31 mouse cellular contexts compared by ENCODE assay signal in genomic region chr14:73107952-73108351, GRCm38 (mm10). TPM values are rescaled to one million over a fixed set of nuclear protein-coding genes. Genes with fewer than 3 reads are reported as not detected.
DNase-seq lines count a peak whose midpoint lies in the region; ATAC-seq and TF ChIP-seq lines count a peak whose summit lies in the region.
"Had no signal": no experiment of that assay in that cellular context is flagged by ENCODE, and none has a peak within 500 bp of the region (broad histone marks: within the 10 kb centered on the region; RNA-seq: fewer than 3 reads in every experiment).

No protein-coding gene starts in this region.

- H3K79me2 ChIP-seq in MEL (ENCODE audit: control insufficient read depth, insufficient read depth, low read length, poor library complexity): no peaks in the 10 kb centered on the region

- H3K4me2 ChIP-seq in midbrain, embryonic 11.5 days: no peak overlapping the region
- H3K4me2 ChIP-seq in midbrain, embryonic 13.5 days (replicated peaks): no peak overlapping the region
- H3K4me2 ChIP-seq in intestine, postnatal 0 days (replicated peaks; ENCODE audit: low read depth): peak overlapping the region; percentile 48; the same call in 1 of the 2 replicates
- H3K4me2 ChIP-seq in stomach, postnatal 0 days (replicated peaks; ENCODE audit: low read depth): no peak overlapping the region
- H3K4me2 ChIP-seq: forebrain, embryonic 12.5 days; heart, embryonic 11.5 days; hindbrain, embryonic 12.5 days; midbrain, embryonic 15.5 days had no signal

- no peak for TF ChIP-seq POLR2A in MEL (IDR thresholded peaks at IDR 0.05; ENCODE audit: control insufficient read depth in 1 of 2, insufficient read depth in 1 of 2, low read depth in 1 of 2, low read length in 2 of 2, poor library complexity in 1 of 2)

- 91% methylated on average over 6 of the region's 6 CpGs for WGBS in midbrain, embryonic 11.5 days
- 93% methylated on average over 6 of the region's 6 CpGs for WGBS in midbrain, embryonic 13.5 days
- 82% methylated on average over 6 of the region's 6 CpGs for WGBS in intestine, postnatal 0 days
- WGBS in stomach, postnatal 0 days: 84% methylated on average over 6 of the region's 6 CpGs

- peak; percentile 37 to 54; a peak in 3 of 4 replicates for TF ChIP-seq EP300 in MEL (IDR thresholded peaks at IDR 0.05; ENCODE audit: low read depth in 1 of 2, low read length in 2 of 2)
- no peak for TF ChIP-seq EP300 in stomach, postnatal 0 days (optimal IDR thresholded peaks at IDR 0.05)

- H3K9ac ChIP-seq in midbrain, embryonic 11.5 days (ENCODE audit: low read length): no peak overlapping the region
- no peak overlapping the region for H3K9ac ChIP-seq in midbrain, embryonic 13.5 days (replicated peaks)
- no peak overlapping the region for H3K9ac ChIP-seq in MEL (ENCODE audit: control insufficient read depth, low read depth, low read length, poor library complexity, severe bottlenecking)
- H3K9ac ChIP-seq in intestine, postnatal 0 days (ENCODE audit: low read depth, low read length): no peak overlapping the region
- H3K9ac ChIP-seq in stomach, postnatal 0 days (ENCODE audit: low read length): no peak overlapping the region
- H3K9ac ChIP-seq: embryonic facial prominence, embryonic 15.5 days; forebrain, embryonic 12.5 days; forebrain, postnatal 0 days; hindbrain, embryonic 12.5 days; liver, embryonic 15.5 days; midbrain, embryonic 15.5 days had no signal

- ATAC-seq in midbrain, embryonic 11.5 days (ENCODE audit: low FRiP score): no peak
- no peak for ATAC-seq in midbrain, embryonic 13.5 days
- no peak for ATAC-seq in intestine, postnatal 0 days
- ATAC-seq in stomach, postnatal 0 days (ENCODE audit: low FRiP score, low TSS enrichment): no peak
- ATAC-seq: activated CD4-positive, CD25-positive, alpha-beta regulatory T cell, adult 4 months; CD4-positive, CD25-positive, alpha-beta regulatory T cell, adult 4 months; forebrain, postnatal 0 days; hindbrain, postnatal 0 days had no signal

- no peak for TF ChIP-seq RAD21 in MEL (IDR thresholded peaks at IDR 0.05; ENCODE audit: low read depth, low read length)

- TF ChIP-seq CTCF in MEL (IDR thresholded peaks at IDR 0.05 in 2 of 3, conservative IDR thresholded peaks at IDR 0.05 in 1 of 3; ENCODE audit: control insufficient read depth in 1 of 3, insufficient read depth in 1 of 3, low read depth in 2 of 3, low read length in 3 of 3, poor library complexity in 1 of 3, severe bottlenecking in 1 of 3): no peak
- TF ChIP-seq CTCF in intestine, postnatal 0 days (IDR thresholded peaks at IDR 0.05; ENCODE audit: low read depth): no peak
- no peak for TF ChIP-seq CTCF in stomach, postnatal 0 days (IDR thresholded peaks at IDR 0.05; ENCODE audit: low read depth)

- H3K36me3 ChIP-seq in midbrain, embryonic 11.5 days (ENCODE audit: control insufficient read depth, insufficient read depth, low read length): no peaks in the 10 kb centered on the region
- H3K36me3 ChIP-seq in midbrain, embryonic 13.5 days: no peaks in the 10 kb centered on the region
- H3K36me3 ChIP-seq in MEL (ENCODE audit: control insufficient read depth in 1 of 2, insufficient read depth in 2 of 2, low read length in 2 of 2): peaks cover 0 to 36% of the 10 kb centered on the region in 2 experiments; a peak in 2 of 4 replicates
- H3K36me3 ChIP-seq in intestine, postnatal 0 days (ENCODE audit: control insufficient read depth, insufficient read depth): no peaks in the 10 kb centered on the region
- H3K36me3 ChIP-seq in stomach, postnatal 0 days (ENCODE audit: control insufficient read depth, insufficient read depth, low read length): no peaks in the 10 kb centered on the region
- H3K36me3 ChIP-seq: embryonic facial prominence, embryonic 10.5 days; embryonic facial prominence, embryonic 15.5 days; forebrain, embryonic 12.5 days; hindbrain, embryonic 12.5 days; liver, embryonic 15.5 days; midbrain, embryonic 15.5 days had no signal

- no peaks in the 10 kb centered on the region for H3K9me3 ChIP-seq in midbrain, embryonic 11.5 days (ENCODE audit: control insufficient read depth, low read length)
- no peaks in the 10 kb centered on the region for H3K9me3 ChIP-seq in midbrain, embryonic 13.5 days
- H3K9me3 ChIP-seq in MEL (replicated peaks; ENCODE audit: insufficient read depth, low read length): no peaks in the 10 kb centered on the region
- no peaks in the 10 kb centered on the region for H3K9me3 ChIP-seq in intestine, postnatal 0 days (ENCODE audit: control insufficient read depth)
- H3K9me3 ChIP-seq in stomach, postnatal 0 days (ENCODE audit: control insufficient read depth, low read length): no peaks in the 10 kb centered on the region
- H3K9me3 ChIP-seq: embryonic facial prominence, embryonic 10.5 days; embryonic facial prominence, embryonic 15.5 days; forebrain, embryonic 12.5 days; hindbrain, embryonic 12.5 days; liver, embryonic 15.5 days; megakaryocyte, embryonic 14.5 days; midbrain, embryonic 15.5 days had no signal

- DNase-seq in midbrain, embryonic 11.5 days (ENCODE audit: low spot score, missing footprints): peak; percentile 49
- peak; percentile 38 for DNase-seq in MEL (ENCODE audit: low read depth, low spot score)
- no peak for DNase-seq in stomach, postnatal 0 days (ENCODE audit: low spot score)
- DNase-seq in ovary, postnatal 14 days (ENCODE audit: low spot score): no peak
- no peak for DNase-seq in embryo, embryonic 10 days (ENCODE audit: low spot score)
- DNase-seq: adrenal gland, adult 2 months; adrenal gland, postnatal 36 days; cerebellum, adult 2 months; cerebellum, postnatal 14 days; forebrain, postnatal 0 days; gastrocnemius, postnatal 10 days; heart, postnatal 36 days; kidney, adult 18-20 months; kidney, postnatal 10 days; liver; thymus, adult 18-20 months; thymus, postnatal 4 days had no signal

- no peak overlapping the region for H3K27ac ChIP-seq in midbrain, embryonic 11.5 days (ENCODE audit: low read depth, low read length)
- no peak overlapping the region for H3K27ac ChIP-seq in midbrain, embryonic 13.5 days
- peak overlapping the region; percentile 15; the same call in 1 of the 2 replicates for H3K27ac ChIP-seq in MEL (ENCODE audit: control insufficient read depth, low read depth, low read length)
- H3K27ac ChIP-seq in intestine, postnatal 0 days (ENCODE audit: low read depth, low read length): peak overlapping the region; percentile 94
- H3K27ac ChIP-seq in stomach, postnatal 0 days (replicated peaks): peak overlapping the region; percentile 84; the same call in 1 of the 2 replicates
- H3K27ac ChIP-seq: embryonic facial prominence, embryonic 10.5 days; forebrain, embryonic 12.5 days; hindbrain, embryonic 12.5 days; hindbrain, postnatal 0 days; liver, embryonic 15.5 days; midbrain, embryonic 15.5 days had no signal

- H3K4me1 ChIP-seq in midbrain, embryonic 11.5 days (ENCODE audit: control insufficient read depth, insufficient read depth, low read length): no peaks in the 10 kb centered on the region
- peaks cover 9% of the 10 kb centered on the region; the same call in 1 of the 2 replicates for H3K4me1 ChIP-seq in midbrain, embryonic 13.5 days (replicated peaks)
- peaks cover 11 to 46% of the 10 kb centered on the region in 2 experiments for H3K4me1 ChIP-seq in MEL (ENCODE audit: control insufficient read depth in 1 of 2, insufficient read depth in 2 of 2, low read length in 2 of 2)
- H3K4me1 ChIP-seq in intestine, postnatal 0 days (replicated peaks; ENCODE audit: control insufficient read depth, insufficient read depth, low read length): peaks cover 22% of the 10 kb centered on the region; the same call in 1 of the 2 replicates
- H3K4me1 ChIP-seq in stomach, postnatal 0 days (replicated peaks; ENCODE audit: control insufficient read depth, insufficient read depth): no peaks in the 10 kb centered on the region
- H3K4me1 ChIP-seq: hindbrain, embryonic 12.5 days; midbrain, embryonic 15.5 days had no signal

- no peaks in the 10 kb centered on the region for H3K27me3 ChIP-seq in midbrain, embryonic 11.5 days (ENCODE audit: control insufficient read depth, insufficient read depth, low read length)
- H3K27me3 ChIP-seq in midbrain, embryonic 13.5 days: no peaks in the 10 kb centered on the region
- H3K27me3 ChIP-seq in MEL (ENCODE audit: control insufficient read depth in 1 of 2, insufficient read depth in 2 of 2, low read length in 2 of 2): no peaks in the 10 kb centered on the region
- no peaks in the 10 kb centered on the region for H3K27me3 ChIP-seq in intestine, postnatal 0 days (replicated peaks; ENCODE audit: control insufficient read depth, insufficient read depth, low read length)
- no peaks in the 10 kb centered on the region for H3K27me3 ChIP-seq in stomach, postnatal 0 days (ENCODE audit: control insufficient read depth, insufficient read depth, low read length)
- H3K27me3 ChIP-seq: embryonic facial prominence, embryonic 15.5 days; forebrain, embryonic 12.5 days; hindbrain, embryonic 12.5 days; liver, embryonic 15.5 days; megakaryocyte, embryonic 14.5 days; midbrain, embryonic 15.5 days had no signal

- H3K4me3 ChIP-seq in midbrain, embryonic 11.5 days (ENCODE audit: low read depth, low read length): no peak overlapping the region
- H3K4me3 ChIP-seq in midbrain, embryonic 13.5 days (replicated peaks): no peak overlapping the region
- peak overlapping the region in 1 of 2 experiments; percentile 51; a peak in 3 of 4 replicates for H3K4me3 ChIP-seq in MEL (ENCODE audit: control insufficient read depth in 1 of 2, insufficient read depth in 1 of 2, low read depth in 2 of 2, low read length in 2 of 2)
- H3K4me3 ChIP-seq in intestine, postnatal 0 days (ENCODE audit: low read depth, low read length): no peak overlapping the region
- no peak overlapping the region for H3K4me3 ChIP-seq in stomach, postnatal 0 days (ENCODE audit: low read depth, low read length)
- H3K4me3 ChIP-seq: embryonic facial prominence, embryonic 10.5 days; embryonic facial prominence, embryonic 15.5 days; forebrain, embryonic 12.5 days; hindbrain, embryonic 12.5 days; liver, embryonic 15.5 days; megakaryocyte, embryonic 14.5 days; midbrain, embryonic 15.5 days had no signal

RNA-seq across cellular contexts. Expression of gene Rcbtb2, which starts 14.9 kb away (rescaled TPM):
- 169 and 177 TPM in 2 replicates for polyA plus RNA-seq in midbrain, embryonic 11.5 days (2014; fragmentation: Nextera tagmentation; extraction: Ambion mirVana)
- polyA plus RNA-seq in midbrain, embryonic 13.5 days (2015; fragmentation: Nextera tagmentation; extraction: Ambion mirVana): 103 and 104 TPM in 2 replicates
- 5.4 and 8.6 TPM in 2 replicates for total RNA-seq in MEL (2012; rRNA removed)
- 10 to 100 TPM in 1 of 2 experiments, not detected in 1; 13.8 TPM for polyA plus RNA-seq in MEL (2012; ENCODE audit: insufficient read depth in 1 of 2, insufficient read length in 2 of 2, low read depth in 1 of 2, low replicate concordance in 2 of 2, missing spikeins in 1 of 2)
- 31.8 and 32.2 TPM in 2 replicates for polyA plus RNA-seq in intestine, postnatal 0 days (2015; fragmentation: Nextera tagmentation; extraction: Ambion mirVana)
- polyA plus RNA-seq in stomach, postnatal 0 days (2015; fragmentation: Nextera tagmentation; extraction: Ambion mirVana): 42.7 and 44.0 TPM in 2 replicates

RNA-seq across cellular contexts. Expression of gene Cysltr2, which starts 59.0 kb away (rescaled TPM):
- not detected in 2 replicates for polyA plus RNA-seq in midbrain, embryonic 11.5 days (2014; fragmentation: Nextera tagmentation; extraction: Ambion mirVana)
- not detected in 2 replicates for polyA plus RNA-seq in midbrain, embryonic 13.5 days (2015; fragmentation: Nextera tagmentation; extraction: Ambion mirVana)
- total RNA-seq in MEL (2012; rRNA removed): not detected in 2 replicates
- polyA plus RNA-seq in MEL (2012; ENCODE audit: insufficient read depth in 1 of 2, insufficient read length in 2 of 2, low read depth in 1 of 2, low replicate concordance in 2 of 2, missing spikeins in 1 of 2): under 1 TPM in 1 of 2 experiments, not detected in 1; 0.22 TPM
- polyA plus RNA-seq in intestine, postnatal 0 days (2015; fragmentation: Nextera tagmentation; extraction: Ambion mirVana): 0.30 and 0.41 TPM in 2 replicates
- 0.10 and 0.22 TPM in 2 replicates for polyA plus RNA-seq in stomach, postnatal 0 days (2015; fragmentation: Nextera tagmentation; extraction: Ambion mirVana)
- total RNA-seq: hindbrain, postnatal 0 days had no signal
- polyA plus RNA-seq: embryonic facial prominence, embryonic 10.5 days; embryonic facial prominence, embryonic 15.5 days; forebrain, embryonic 12.5 days; heart, embryonic 11.5 days; hindbrain, embryonic 12.5 days; limb, embryonic 11.5 days had no signal

Comparison
In these comparisons a context has a peak if more than half of its experiments do, and no peak if none do; other contexts are left out.
1. DNase-seq: peak in midbrain, embryonic 11.5 days (single experiment) and MEL (single experiment); none in stomach, postnatal 0 days (single experiment), ovary, postnatal 14 days (single experiment) and embryo, embryonic 10 days (single experiment).
2. H3K27ac ChIP-seq: peak in MEL (single experiment), intestine, postnatal 0 days (single experiment) and stomach, postnatal 0 days (single experiment); none in midbrain, embryonic 11.5 days (single experiment) and midbrain, embryonic 13.5 days (single experiment).